Mouse (Mus musculus): ENCODE data around the gene Il20rb.

Gene Il20rb

GRCm38 (mm10) chr9:100431355-100431754 is 55.2 kb downstream of the Il20rb start:
- DNase-seq (ENCODE audit: low read depth) = no peak

- no peak for DNase-seq (ENCODE audit: low read depth)
Observed at GRCm38 (mm10) chr9:100430911-100431310, 55.7 kb downstream of the Il20rb start.

GRCm38 (mm10) chr9:100419644-100420043 is 66.9 kb downstream of the Il20rb start:
- DNase-seq (ENCODE audit: low read depth) = no peak

GRCm38 (mm10) chr9:100419103-100419502 is 67.5 kb downstream of the Il20rb start:
- DNase-seq (ENCODE audit: low read depth) = no peak

- no peak for DNase-seq (ENCODE audit: low read depth)
Observed at GRCm38 (mm10) chr9:100416756-100417155, 69.8 kb downstream of the Il20rb start.

- DNase-seq (ENCODE audit: low read depth) = no peak
Observed at GRCm38 (mm10) chr9:100416299-100416698, 70.3 kb downstream of the Il20rb start.

- DNase-seq (ENCODE audit: low read depth) = no peak
Observed at GRCm38 (mm10) chr9:100415328-100415979, 71.1 kb downstream of the Il20rb start.

Data from induced T-regulatory cell, adult 2 months (primary cell).